Mouse (Mus musculus): Measurements from ENCODE around the gene Kat2b. TPM values are rescaled to one million over a fixed set of nuclear protein-coding genes. Genes with fewer than 3 reads are reported as not detected.
"Not testable (repeated sequence)": the region's sequence is repeated elsewhere in the genome, so short reads cannot be mapped to it uniquely, and the experiment has no call there.

Kat2b gene
- 10 to 100 TPM; 15.0 to 18.8 TPM for total RNA-seq (2021)

- no peak for DNase-seq
These were observed at the start of gene Kat2b for GRCm38 (mm10) chr17:53566161-53566918. TSS of gene Kat2b (plus strand) at chr17:53566861.

DNA sequence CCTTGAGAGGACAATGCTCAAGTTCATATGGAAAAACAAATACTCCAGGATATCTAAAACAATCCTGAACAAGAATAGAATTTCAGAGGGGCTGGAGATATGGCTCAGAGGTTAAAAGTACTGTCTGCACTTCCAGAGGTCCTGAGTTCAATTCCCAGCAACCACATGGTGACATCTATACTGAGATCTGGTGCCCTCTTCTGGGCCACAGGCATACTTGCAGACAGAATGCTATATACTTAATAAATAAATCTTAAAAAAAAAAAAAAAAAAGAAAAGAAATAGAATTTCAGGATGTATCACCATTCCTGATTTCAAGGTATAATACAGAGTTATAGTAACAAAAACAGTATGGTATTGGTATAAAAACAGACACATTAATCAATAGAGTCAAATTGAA, 47.3 kb upstream of the Kat2b start:
- no peak for DNase-seq

DNA sequence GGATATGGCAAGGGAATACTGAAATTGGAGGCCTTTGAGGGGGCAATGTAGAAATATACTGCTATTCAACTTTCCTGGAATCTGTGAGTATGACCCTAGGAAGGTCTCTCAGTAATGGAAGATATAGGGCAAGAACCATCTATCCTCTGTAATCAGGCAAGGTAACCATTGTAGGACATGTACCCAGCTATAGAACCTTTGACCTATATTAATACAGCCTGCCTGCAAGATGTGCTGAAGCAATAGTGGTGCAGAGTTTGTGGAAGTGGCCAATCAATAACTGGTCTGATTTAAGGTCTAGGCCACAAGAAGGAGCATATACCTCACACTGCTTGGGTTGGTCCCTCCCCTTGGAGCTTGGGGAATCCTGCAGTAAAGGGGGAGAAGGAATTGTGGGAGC, 46.2 kb upstream of the Kat2b start:
- no peak for DNase-seq

- DNase-seq, result no peak
These were observed 38.6 kb upstream of the Kat2b start for GRCm38 (mm10) chr17:53528034-53528433.

DNA sequence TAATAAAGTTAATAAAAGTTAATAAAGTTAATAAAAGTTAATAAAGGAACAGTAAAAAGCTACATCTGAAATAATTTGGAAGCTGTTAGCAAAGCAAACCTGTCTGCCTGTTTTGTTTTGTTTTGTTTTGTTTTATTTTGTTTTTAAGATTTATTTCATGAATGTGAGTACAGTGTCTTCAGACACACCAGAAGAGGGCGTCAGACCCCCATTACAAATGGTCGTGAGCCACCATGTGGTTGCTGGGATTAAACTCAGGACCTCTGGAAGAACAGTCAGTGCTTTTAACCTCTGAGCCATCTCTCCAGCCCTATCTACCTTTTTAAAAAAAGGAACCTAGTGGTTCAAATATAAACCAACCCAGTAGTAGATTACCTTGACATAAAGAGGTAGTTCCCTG, 35.5 kb upstream of the Kat2b start:
- no peak for DNase-seq

GRCm38 (mm10) chr17:53532425-53532824, 34.2 kb upstream of the Kat2b start:
- DNase-seq, result no peak

GRCm38 (mm10) chr17:53539351-53539750, 27.3 kb upstream of the Kat2b start, which contains the start of gene Pp2d1:
TSS of gene Pp2d1 (minus strand) at chr17:53539451.
- DNase-seq, result not testable (repeated sequence)

- no peak for DNase-seq
These were observed 24.1 kb upstream of the Kat2b start for GRCm38 (mm10) chr17:53542536-53542935.

- DNase-seq, result peak; percentile 41 to 50
These were observed 22.9 kb upstream of the Kat2b start for GRCm38 (mm10) chr17:53543591-53544324.

GRCm38 (mm10) chr17:53551306-53552299, 15.1 kb upstream of the Kat2b start:
- DNase-seq, result no peak

- no peak for DNase-seq
These were observed 12.6 kb upstream of the Kat2b start for GRCm38 (mm10) chr17:53554088-53554487.

DNA sequence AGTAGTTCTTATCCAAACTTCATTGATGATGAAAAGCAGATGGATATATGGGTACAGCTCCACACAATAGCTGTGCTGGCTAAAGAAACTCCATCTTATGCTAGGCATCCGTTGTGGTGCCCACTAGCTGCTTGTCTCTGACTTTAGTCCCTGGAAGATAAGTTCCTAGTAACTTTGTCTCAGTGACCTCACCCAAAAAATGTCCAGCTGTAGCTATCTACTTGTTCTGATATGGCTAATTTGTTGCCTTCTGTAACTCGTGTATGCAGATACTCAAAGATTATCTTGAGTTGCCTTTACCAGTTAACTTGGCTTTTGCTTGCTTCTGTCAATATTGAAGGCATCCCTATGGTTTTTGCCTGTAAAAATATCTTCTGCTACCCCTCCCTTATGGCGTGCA, 11.8 kb upstream of the Kat2b start:
- no peak for DNase-seq

DNA sequence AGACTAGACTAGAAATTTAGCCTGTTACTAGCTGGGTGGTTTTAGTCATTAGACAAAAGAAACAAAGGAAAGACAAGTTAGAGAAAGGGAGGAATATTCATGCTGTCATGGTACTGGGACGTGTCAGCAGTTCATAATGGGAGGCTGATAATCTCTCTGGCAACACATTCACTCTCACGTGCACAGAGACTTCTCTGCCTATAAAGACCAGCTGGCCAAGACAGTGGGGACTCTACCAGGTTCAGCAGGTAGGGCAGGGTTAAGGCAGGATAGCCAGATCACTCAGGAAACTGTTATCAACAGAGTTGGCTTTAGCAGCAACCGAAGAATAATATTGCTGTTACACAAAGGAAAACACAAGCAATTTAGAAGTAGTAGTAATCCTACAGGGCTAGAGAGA, 9.2 kb upstream of the Kat2b start:
- no peak for DNase-seq

DNA sequence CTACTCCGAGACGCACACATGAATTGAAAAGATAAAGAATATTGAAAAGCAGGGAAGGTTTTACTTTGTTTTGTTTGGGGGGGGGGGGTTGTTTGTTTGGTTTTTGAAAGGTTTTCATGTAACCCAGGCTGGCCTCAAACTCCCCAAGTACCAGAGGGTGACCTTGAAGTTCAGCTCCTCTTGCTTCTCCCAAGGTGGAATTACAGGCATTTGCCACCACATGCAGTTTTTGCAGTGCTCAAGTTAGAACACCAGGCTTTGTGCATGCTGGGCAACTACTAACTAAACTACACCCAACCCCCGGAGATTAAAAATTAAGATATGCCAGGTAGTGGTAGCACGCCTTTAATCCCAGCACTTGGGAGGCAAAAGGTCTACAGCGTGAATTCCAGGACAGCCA, 7.0 kb upstream of the Kat2b start:
- no peak for DNase-seq

- no peak for DNase-seq
These were observed 5.1 kb upstream of the Kat2b start for GRCm38 (mm10) chr17:53561458-53562029.

GRCm38 (mm10) chr17:53564837-53565236, 1.8 kb upstream of the Kat2b start:
- DNase-seq, result no peak

DNA sequence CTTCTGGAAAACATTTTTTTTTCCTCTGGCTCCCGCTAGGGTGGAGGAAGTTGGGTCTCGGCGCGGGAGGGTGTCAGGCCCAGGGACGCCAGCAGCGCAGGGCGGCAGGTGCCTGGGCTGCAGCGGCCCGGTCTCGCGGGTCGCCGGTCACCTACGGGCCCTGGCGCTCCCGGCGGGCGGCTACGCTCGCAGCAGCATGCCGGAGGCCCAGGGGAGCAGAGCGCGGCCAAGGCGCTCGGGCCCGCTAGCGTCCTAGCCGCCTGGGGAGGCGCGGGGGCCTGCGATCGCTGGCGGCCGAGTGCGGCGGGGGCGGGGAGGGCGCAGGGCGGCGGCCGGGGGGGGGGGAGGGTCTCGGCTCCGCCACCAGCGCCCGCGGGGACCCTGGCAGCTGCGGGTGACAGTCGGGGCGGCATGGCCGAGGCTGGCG, 271 bp downstream of the Kat2b start:
- peak; percentile 53 to 60 for DNase-seq

GRCm38 (mm10) chr17:53567346-53568101, 863 bp downstream of the Kat2b start:
- DNase-seq, result peak; percentile 26 to 39

GRCm38 (mm10) chr17:53568118-53568517, 1.5 kb downstream of the Kat2b start:
- peak; percentile 60 to 61 for DNase-seq

GRCm38 (mm10) chr17:53568734-53569386, 2.2 kb downstream of the Kat2b start:
- no peak for DNase-seq

DNA sequence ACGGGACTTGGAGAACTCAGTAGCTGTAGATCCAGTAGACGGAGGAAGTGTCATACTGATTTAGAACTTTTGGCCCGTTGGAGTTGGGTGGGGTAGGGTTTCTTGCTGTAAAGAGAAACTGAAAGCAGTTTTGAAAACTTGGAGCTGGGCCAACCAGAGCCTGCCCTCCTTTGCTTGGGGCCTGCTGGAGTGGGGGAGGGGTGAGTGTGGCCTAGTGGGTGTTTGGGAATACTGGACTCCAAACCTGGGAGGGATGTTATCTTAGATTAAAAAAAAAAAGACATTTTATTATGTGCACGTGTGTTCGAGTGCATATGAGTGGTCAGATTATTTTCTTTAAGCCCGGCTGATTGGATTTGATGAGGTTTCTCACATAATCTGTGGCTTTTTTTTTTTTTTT, 3.2 kb downstream of the Kat2b start:
- no peak for DNase-seq

Data from layer of hippocampus, postnatal 36 days (tissue).